Mouse (Mus musculus) left cerebral cortex, adult 2 months (tissue): ENCODE results near the gene Mast3. TPM values are rescaled to one million over a fixed set of nuclear protein-coding genes. Genes with fewer than 3 reads are reported as not detected.

Source experiments
- DNase-seq, 2 experiments: peaks; one replicate each; pipeline ENCODE4 v3.0.0; 2021 to 2022; ENCODE audit warnings: low spot score in 2 of 2, mixed read lengths in 1 of 2; ENCODE audit errors: extremely low spot score in 1 of 2
- H3K27ac ChIP-seq: fragments of 200-600 bp; 2 replicates; pipeline ENCODE4 v1.8.1; 2022
- H3K4me3 ChIP-seq: fragments of 200-600 bp; 2 replicates; pipeline ENCODE4 v1.8.1; 2022
- CTCF ChIP-seq: fragments of 200-600 bp; IDR thresholded peaks from 2 replicates; pipeline ENCODE4 v1.8.1; 2022; ENCODE audit warnings: antibody characterized with exemption, mild to moderate bottlenecking, moderate library complexity
- intact Hi-C: fragments of 180-260 bp; cut with DNase I; formaldehyde crosslinking; loops from one replicate; pipeline ENCODE4 v1.15.1; 2025
- microRNA-seq, 2 experiments: library from miRNA; unstranded; fragments of <30 nt; microRNA quantifications; one replicate each; pipeline ENCODE4 v1.2.0; 2021
- total RNA-seq, 2 experiments: library from RNA; stranded (reverse); gene quantifications; 2 replicates each; pipeline ENCODE4 v1.2.3; 2021

Mast3 gene
- total RNA-seq, 2 experiments from 2014 or later = 369 to 386 TPM

GRCm38 (mm10) chr8:70743656-70744590 is 60.9 kb downstream of the Mast3 start:
- Histone ChIP-seq H3K4me3 (peak overlapping the region; percentile 47), H3K27ac (no peak overlapping the region)
- DNase-seq = no peak
- intact Hi-C loops = no loop called here
- TF ChIP-seq CTCF = no peak; the same call in 1 of the 2 replicates

GRCm38 (mm10) chr8:70742981-70743655 is 61.7 kb downstream of the Mast3 start:
- no peak for DNase-seq
- no peak overlapping the region for H3K27ac ChIP-seq
- intact Hi-C loops = no loop called here
- TF ChIP-seq CTCF = no peak
- peak overlapping the region; percentile 47 for H3K4me3 ChIP-seq

- H3K27ac ChIP-seq = no peak overlapping the region
- intact Hi-C loops = no loop called here
- no peak for TF ChIP-seq CTCF
Measured at GRCm38 (mm10) chr8:70742176-70742575, 62.7 kb downstream of the Mast3 start.

GRCm38 (mm10) chr8:70741661-70742060 is 63.2 kb downstream of the Mast3 start:
- H3K4me3 ChIP-seq = no peak overlapping the region
- intact Hi-C loops = no loop called here
- no peak for TF ChIP-seq CTCF

More at GRCm38 (mm10) chr8:70742176-70742575, 62.7 kb downstream of the Mast3 start:
- no peak overlapping the region for H3K4me3 ChIP-seq
- no peak for DNase-seq

GRCm38 (mm10) chr8:70738211-70738610 is 66.6 kb downstream of the Mast3 start:
- H3K4me3 ChIP-seq = no peak overlapping the region

More at GRCm38 (mm10) chr8:70741661-70742060, 63.2 kb downstream of the Mast3 start:
- no peak for DNase-seq
- H3K27ac ChIP-seq = no peak overlapping the region

GRCm38 (mm10) chr8:70737705-70738104 is 67.1 kb downstream of the Mast3 start:
- intact Hi-C loops = no loop called here
- no peak for DNase-seq
- Histone ChIP-seq H3K27ac (no peak overlapping the region), H3K4me3 (no peak overlapping the region)
- no peak for TF ChIP-seq CTCF

More at GRCm38 (mm10) chr8:70738211-70738610, 66.6 kb downstream of the Mast3 start:
- no peak for DNase-seq
- no peak overlapping the region for H3K27ac ChIP-seq
- intact Hi-C loops = no loop called here
- no peak for TF ChIP-seq CTCF

GRCm38 (mm10) chr8:70730956-70731355 is 73.9 kb downstream of the Mast3 start:
- TF ChIP-seq CTCF = no peak
- Histone ChIP-seq H3K27ac (no peak overlapping the region), H3K4me3 (no peak overlapping the region)
- intact Hi-C loops = no loop called here
- DNase-seq = no peak

GRCm38 (mm10) chr8:70729808-70730475 is 74.9 kb downstream of the Mast3 start:
- no peak for DNase-seq
- H3K4me3 ChIP-seq = 0 out of 2 replicates have a peak overlapping the region, but pooled peaks have one; percentile 27
- TF ChIP-seq CTCF = peak; percentile 35
- H3K27ac ChIP-seq = no peak overlapping the region
- intact Hi-C loops = no loop called here

Small RNA genes lying within 50 kb of the gene (microRNA-seq; reads per million reads assigned to microRNA genes)
- 8.1 to 12.2 reads per million in 2 experiments for gene Mir7240

Other genes starting within 250 kb of the Mast3 start
- gene Isyna1, start 210.7 kb downstream of the Mast3 start, total RNA-seq = 10 to 100 TPM; 52.9 to 55.3 TPM
- 100 to 1,000 TPM; 221 to 261 TPM for gene Ssbp4, start 196.2 kb downstream of the Mast3 start, total RNA-seq
- under 1 TPM; 0.70 to 0.96 TPM for gene Lrrc25, start 188.9 kb downstream of the Mast3 start, total RNA-seq
- gene Gdf15, start 172.6 kb downstream of the Mast3 start, total RNA-seq = not detected
- gene Pgpep1, start 144.7 kb downstream of the Mast3 start, total RNA-seq = 10 to 100 TPM; 15.5 to 17.5 TPM
- gene Lsm4, start 131.8 kb downstream of the Mast3 start, total RNA-seq = 10 to 100 TPM; 62.1 to 62.9 TPM
- gene Jund, start 106.1 kb downstream of the Mast3 start, total RNA-seq = 100 to 1,000 TPM; 247 to 264 TPM
- under 1 TPM; 0.16 to 0.21 TPM for gene Iqcn, start 101.6 kb downstream of the Mast3 start, total RNA-seq
- gene Gm3336, start 86.5 kb downstream of the Mast3 start, total RNA-seq = not detected
- gene Pde4c, start 81.3 kb downstream of the Mast3 start, total RNA-seq = 1 to 10 TPM; 1.9 to 3.0 TPM
- gene Rab3a, start 50.4 kb downstream of the Mast3 start, total RNA-seq = 100 to 1,000 TPM; 808 to 835 TPM
- gene Mpv17l2, start 44.1 kb downstream of the Mast3 start, total RNA-seq = 10 to 100 TPM; 33.3 to 35.7 TPM
- 100 to 1,000 TPM; 159 to 160 TPM for gene Pik3r2, start 28.3 kb downstream of the Mast3 start, total RNA-seq
- under 1 TPM; 0.77 to 0.82 TPM for gene Il12rb1, start 3.4 kb upstream of the Mast3 start, total RNA-seq
- gene Arrdc2, start 34.7 kb upstream of the Mast3 start, total RNA-seq = 10 to 100 TPM; 19.5 to 20.7 TPM
- gene Kcnn1, start 58.2 kb upstream of the Mast3 start, total RNA-seq = 10 to 100 TPM; 20.0 to 20.4 TPM
- 10 to 100 TPM; 94.8 to 99.0 TPM for gene Ccdc124, start 68.9 kb upstream of the Mast3 start, total RNA-seq
- gene Slc5a5, start 87.7 kb upstream of the Mast3 start, total RNA-seq = 10 to 100 TPM in 1 of 2 experiments, 1 to 10 TPM in 1; 9.9 to 10.3 TPM
- 100 to 1,000 TPM; 588 to 633 TPM for gene Rpl18a, start 92.4 kb upstream of the Mast3 start, total RNA-seq
- gene Map1s, start 100.9 kb upstream of the Mast3 start, total RNA-seq = 10 to 100 TPM; 80.4 to 95.7 TPM